Mouse (Mus musculus): ENCODE data around the gene Gm3776.

- TF ChIP-seq CTCF (IDR thresholded peaks at IDR 0.05; ENCODE audit: low read depth, low read length) (no peak), POLR2A (IDR thresholded peaks at IDR 0.05; ENCODE audit: extremely low read depth, insufficient read depth, low read length) (no peak)
Measured at GRCm38 (mm10) chr9:78212341-78213049, 44.4 kb upstream of the Gm3776 start.
